Mouse (Mus musculus) limb, embryonic 15.5 days (tissue): ENCODE measurements around the gene Stk38. TPM values are rescaled to one million over a fixed set of nuclear protein-coding genes. Genes with fewer than 3 reads are reported as not detected.
A peak's percentile ranks its signal among the peaks of the same experiment; 100 is the strongest.

Experiments
- ATAC-seq: fragments of 200-750 bp; cut with Nextera tagmentation; 2 replicates; pipeline ENCODE4 v1.8.0; 2017; ENCODE audit warnings: low read depth, moderate TSS enrichment; ENCODE audit not compliant: insufficient number of reproducible peaks, low FRiP score, low TSS enrichment
- H3K27ac ChIP-seq: fragments of 300-500 bp; sonication (generic); 2 replicates; pipeline ENCODE4 v1.5.1; 2015; ENCODE audit warnings: moderate library complexity, mild to moderate bottlenecking, inconsistent platforms
- H3K27me3 ChIP-seq: fragments of 300-500 bp; sonication (generic); 2 replicates; pipeline ENCODE4 v1.6.1; 2015; ENCODE audit warnings: inconsistent platforms
- H3K36me3 ChIP-seq: fragments of 300-500 bp; sonication (generic); 2 replicates; pipeline ENCODE4 v1.6.1; 2015; ENCODE audit warnings: inconsistent platforms
- H3K4me1 ChIP-seq: fragments of 300-500 bp; sonication (generic); 2 replicates; pipeline ENCODE4 v1.6.1; 2015; ENCODE audit warnings: inconsistent platforms
- H3K4me2 ChIP-seq: fragments of 300-500 bp; sonication (generic); 2 replicates; pipeline ENCODE4 v1.6.1; 2015; ENCODE audit warnings: mild to moderate bottlenecking, inconsistent platforms
- H3K4me3 ChIP-seq: fragments of 300-500 bp; sonication (generic); 2 replicates; pipeline ENCODE4 v1.5.1; 2015; ENCODE audit warnings: mild to moderate bottlenecking, inconsistent platforms
- H3K9ac ChIP-seq: fragments of 300-500 bp; sonication (generic); 2 replicates; pipeline ENCODE4 v1.6.1; 2015; ENCODE audit warnings: inconsistent platforms
- H3K9me3 ChIP-seq: fragments of 300-500 bp; sonication (generic); 2 replicates; pipeline ENCODE4 v1.6.1; 2016; ENCODE audit warnings: inconsistent platforms
- WGBS: fragments of 180-500 bp; shearing (Covaris S2); methylation state at CpG from one replicate; pipeline ENCODE4 v1.1.7; 2015; 5-methylcytosine and 5-hydroxymethylcytosine counted together
- polyA plus RNA-seq: library from polyadenylated mRNA; unstranded; fragments of >200 nt; fragmentation: Nextera tagmentation; extraction: Ambion mirVana; gene quantifications from 2 replicates; pipeline ENCODE4 v1.2.1, GENCODE M21; 2015

The Stk38 gene
- polyA plus RNA-seq, result 100 and 104 TPM in 2 replicates

GRCm38 (mm10) chr17:29007641-29008325, at the start of gene Stk38:
Gene Stk38 (minus strand): TSS chr17:29007995.
- Histone ChIP-seq H3K27me3 (no peaks in the 10 kb centered on the region), H3K9me3 (no peaks in the 10 kb centered on the region), H3K4me1 (peaks cover 15% of the 10 kb centered on the region), H3K27ac (peak within 1 kb of the TSS; percentile 87), H3K9ac (peak within 1 kb of the TSS; percentile 93), H3K4me2 (peak within 1 kb of the TSS; percentile 69), H3K36me3 (no peaks in the 10 kb centered on the region), H3K4me3 (peak within 1 kb of the TSS; percentile 91)
- ATAC-seq, result peak; percentile 86
- under 1% methylated on average over 63 of the region's 65 CpGs for WGBS

GRCm38 (mm10) chr17:29057361-29057890, 49.6 kb upstream of the Stk38 start:
- peak overlapping the region; percentile 3; the same call in 1 of the 2 replicates for H3K27ac ChIP-seq
- 0 out of 2 replicates have a peak overlapping the region, but pooled peaks have one; percentile 22 for H3K4me2 ChIP-seq
- H3K27me3 ChIP-seq, result no peaks in the 10 kb centered on the region
- H3K9me3 ChIP-seq, result no peaks in the 10 kb centered on the region
- WGBS, result 68% methylated on average over 11 of the region's 11 CpGs
- no peak overlapping the region for H3K9ac ChIP-seq
- H3K4me1 ChIP-seq, result peaks cover 53% of the 10 kb centered on the region
- H3K36me3 ChIP-seq, result no peaks in the 10 kb centered on the region
- no peak for ATAC-seq
- no peak overlapping the region for H3K4me3 ChIP-seq

- WGBS, result 7% methylated on average over 8 of the region's 8 CpGs
- H3K27ac ChIP-seq, result peak overlapping the region; percentile 50; the same call in 1 of the 2 replicates
- no peaks in the 10 kb centered on the region for H3K9me3 ChIP-seq
- peak; percentile 56; the same call in 1 of the 2 replicates for ATAC-seq
- no peak overlapping the region for H3K4me3 ChIP-seq
- H3K9ac ChIP-seq, result no peak overlapping the region
- H3K4me2 ChIP-seq, result peak overlapping the region; percentile 22; the same call in 1 of the 2 replicates
- peaks cover 49% of the 10 kb centered on the region for H3K4me1 ChIP-seq
- H3K27me3 ChIP-seq, result no peaks in the 10 kb centered on the region
- no peaks in the 10 kb centered on the region for H3K36me3 ChIP-seq
These were observed 48.9 kb upstream of the Stk38 start for GRCm38 (mm10) chr17:29056699-29057151.

GRCm38 (mm10) chr17:29056207-29056606, 48.4 kb upstream of the Stk38 start:
- 8% methylated on average over 7 of the region's 7 CpGs for WGBS
- Histone ChIP-seq H3K4me1 (peaks cover 50% of the 10 kb centered on the region), H3K36me3 (no peaks in the 10 kb centered on the region), H3K9me3 (no peaks in the 10 kb centered on the region), H3K9ac (no peak overlapping the region), H3K4me2 (peak overlapping the region; percentile 22; the same call in 1 of the 2 replicates), H3K27me3 (no peaks in the 10 kb centered on the region), H3K27ac (peak overlapping the region; percentile 50; the same call in 1 of the 2 replicates), H3K4me3 (no peak overlapping the region)
- 0 out of 2 replicates have a peak, but pooled peaks have one; percentile 15 for ATAC-seq

GRCm38 (mm10) chr17:29055586-29055985, 47.8 kb upstream of the Stk38 start:
- no peak for ATAC-seq
- Histone ChIP-seq H3K27ac (peak overlapping the region; percentile 5; the same call in 1 of the 2 replicates), H3K4me2 (no peak overlapping the region), H3K4me1 (peaks cover 55% of the 10 kb centered on the region), H3K36me3 (no peaks in the 10 kb centered on the region), H3K9ac (no peak overlapping the region), H3K4me3 (no peak overlapping the region), H3K27me3 (no peaks in the 10 kb centered on the region), H3K9me3 (no peaks in the 10 kb centered on the region)
- 59% methylated on average over 5 of the region's 5 CpGs for WGBS

GRCm38 (mm10) chr17:29054429-29054828, 46.6 kb upstream of the Stk38 start:
- 72% methylated on average over 6 of the region's 6 CpGs for WGBS
- peak overlapping the region; percentile 72; the same call in 1 of the 2 replicates for H3K27ac ChIP-seq
- peaks cover 63% of the 10 kb centered on the region for H3K4me1 ChIP-seq
- no peaks in the 10 kb centered on the region for H3K36me3 ChIP-seq
- no peak overlapping the region for H3K4me3 ChIP-seq
- ATAC-seq, result no peak
- no peak overlapping the region for H3K4me2 ChIP-seq
- no peak overlapping the region for H3K9ac ChIP-seq
- no peaks in the 10 kb centered on the region for H3K9me3 ChIP-seq
- no peaks in the 10 kb centered on the region for H3K27me3 ChIP-seq

- no peak overlapping the region for H3K9ac ChIP-seq
- H3K4me1 ChIP-seq, result peaks cover 65% of the 10 kb centered on the region
- peak overlapping the region; percentile 72 for H3K27ac ChIP-seq
- 18% methylated on average over 7 of the region's 7 CpGs for WGBS
- no peak overlapping the region for H3K4me3 ChIP-seq
- no peaks in the 10 kb centered on the region for H3K9me3 ChIP-seq
- H3K36me3 ChIP-seq, result no peaks in the 10 kb centered on the region
- peak overlapping the region; percentile 14; the same call in 1 of the 2 replicates for H3K4me2 ChIP-seq
- ATAC-seq, result no peak
- no peaks in the 10 kb centered on the region for H3K27me3 ChIP-seq
These were observed 46.0 kb upstream of the Stk38 start for GRCm38 (mm10) chr17:29053841-29054240.

- peak overlapping the region; percentile 72 for H3K27ac ChIP-seq
- peaks cover 2% of the 10 kb centered on the region for H3K36me3 ChIP-seq
- no peak overlapping the region for H3K9ac ChIP-seq
- WGBS, result 74% methylated on average over 6 of the region's 6 CpGs
- H3K4me1 ChIP-seq, result peaks cover 59% of the 10 kb centered on the region
- H3K4me2 ChIP-seq, result no peak overlapping the region
- H3K27me3 ChIP-seq, result no peaks in the 10 kb centered on the region
- ATAC-seq, result no peak
- H3K4me3 ChIP-seq, result no peak overlapping the region
- no peaks in the 10 kb centered on the region for H3K9me3 ChIP-seq
These were observed 45.3 kb upstream of the Stk38 start for GRCm38 (mm10) chr17:29053067-29053466.

GRCm38 (mm10) chr17:29050791-29051190, 43.0 kb upstream of the Stk38 start:
- Histone ChIP-seq H3K9me3 (no peaks in the 10 kb centered on the region), H3K4me3 (no peak overlapping the region), H3K4me2 (no peak overlapping the region), H3K27ac (no peak overlapping the region), H3K36me3 (peaks cover 20% of the 10 kb centered on the region), H3K9ac (no peak overlapping the region), H3K27me3 (no peaks in the 10 kb centered on the region), H3K4me1 (peaks cover 38% of the 10 kb centered on the region)
- 27% methylated on average over 14 of the region's 14 CpGs for WGBS
- no peak for ATAC-seq

- no peaks in the 10 kb centered on the region for H3K9me3 ChIP-seq
- peaks cover 28% of the 10 kb centered on the region for H3K36me3 ChIP-seq
- peaks cover 34% of the 10 kb centered on the region for H3K4me1 ChIP-seq
- no peak for ATAC-seq
- H3K27ac ChIP-seq, result no peak overlapping the region; the same call in 1 of the 2 replicates
- H3K9ac ChIP-seq, result no peak overlapping the region
- no peak overlapping the region for H3K4me2 ChIP-seq
- H3K4me3 ChIP-seq, result no peak overlapping the region
- H3K27me3 ChIP-seq, result no peaks in the 10 kb centered on the region
- WGBS, result 75% methylated on average over 7 of the region's 7 CpGs
These were observed 42.1 kb upstream of the Stk38 start for GRCm38 (mm10) chr17:29049923-29050322.

- ATAC-seq, result no peak
- peaks cover 33% of the 10 kb centered on the region for H3K4me1 ChIP-seq
- 68% methylated on average over 5 of the region's 5 CpGs for WGBS
These were observed 41.7 kb upstream of the Stk38 start for GRCm38 (mm10) chr17:29049508-29049889.

More at GRCm38 (mm10) chr17:29049508-29049889, 41.7 kb upstream of the Stk38 start:
- Histone ChIP-seq H3K36me3 (peaks cover 33% of the 10 kb centered on the region), H3K27me3 (no peaks in the 10 kb centered on the region), H3K4me3 (no peak overlapping the region), H3K4me2 (no peak overlapping the region), H3K9ac (no peak overlapping the region), H3K9me3 (no peaks in the 10 kb centered on the region), H3K27ac (peak overlapping the region; percentile 48; the same call in 1 of the 2 replicates)
